Mouse (Mus musculus): ENCODE results near the gene Meioc. TPM values are rescaled to one million over a fixed set of nuclear protein-coding genes. Genes with fewer than 3 reads are reported as not detected.

Meioc gene
- polyA plus RNA-seq (2012; rRNA removed), result 0.03 and 0.05 TPM in 2 replicates

GRCm38 (mm10) chr11:102663416-102663815 lies at the start of gene Meioc:
Gene Meioc, plus strand, starts transcription at chr11:102663716.

GRCm38 (mm10) chr11:102697338-102698017 lies 34.0 kb downstream of the Meioc start, which contains the start of gene Ccdc43:
Gene Ccdc43, minus strand, starts transcription at chr11:102697782.

Other genes with a start within 250 kb of the Meioc start
- gene Grn, start 233.4 kb upstream of the Meioc start, polyA plus RNA-seq (2012; rRNA removed), result 34.8 and 40.1 TPM in 2 replicates
- 190 and 226 TPM in 2 replicates for gene Fam171a2, start 216.0 kb upstream of the Meioc start, polyA plus RNA-seq (2012; rRNA removed)
- gene Itga2b, start 193.6 kb upstream of the Meioc start, polyA plus RNA-seq (2012; rRNA removed), result 6.3 and 7.6 TPM in 2 replicates
- gene Gpatch8, start 107.3 kb upstream of the Meioc start, polyA plus RNA-seq (2012; rRNA removed), result 45.7 and 48.0 TPM in 2 replicates
- gene Gm11627, start 84.3 kb upstream of the Meioc start, polyA plus RNA-seq (2012; rRNA removed), result 4.1 and 4.4 TPM in 2 replicates
- 15.1 and 15.5 TPM in 2 replicates for gene Fzd2, start 59.3 kb upstream of the Meioc start, polyA plus RNA-seq (2012; rRNA removed)
- gene Ccdc43, start 34.1 kb downstream of the Meioc start, polyA plus RNA-seq (2012; rRNA removed), result 24.7 and 25.2 TPM in 2 replicates
- 54.7 and 67.0 TPM in 2 replicates for gene Adam11, start 97.7 kb downstream of the Meioc start, polyA plus RNA-seq (2012; rRNA removed)
- gene Gjc1, start 156.0 kb downstream of the Meioc start, polyA plus RNA-seq (2012; rRNA removed), result 43.2 and 43.6 TPM in 2 replicates
- gene Higd1b, start 172.1 kb downstream of the Meioc start, polyA plus RNA-seq (2012; rRNA removed), result 12.6 and 13.5 TPM in 2 replicates
- 91.6 and 93.4 TPM in 2 replicates for gene Eftud2, start 217.3 kb downstream of the Meioc start, polyA plus RNA-seq (2012; rRNA removed)
- 1.1 TPM in 2 replicates for gene Ccdc103, start 217.5 kb downstream of the Meioc start, polyA plus RNA-seq (2012; rRNA removed)
- 0.09 TPM in 1 of 2 replicates, not detected in the other for gene Fam187a, start 221.5 kb downstream of the Meioc start, polyA plus RNA-seq (2012; rRNA removed)
- 13.6 and 17.7 TPM in 2 replicates for gene Gfap, start 237.2 kb downstream of the Meioc start, polyA plus RNA-seq (2012; rRNA removed)